Mouse (Mus musculus): Measurements from ENCODE around the gene Olfr1128. TPM values are rescaled to one million over a fixed set of nuclear protein-coding genes. Genes with fewer than 3 reads are reported as not detected.

Gene Olfr1128
- not detected in 2 replicates for polyA plus RNA-seq (2012; ENCODE audit: low replicate concordance)

GRCm38 (mm10) chr2:87545442-87545841, at the start of gene Olfr1128:
Gene Olfr1128, minus strand, starts transcription at chr2:87545542.

GRCm38 (mm10) chr2:87573602-87574001, 28.3 kb upstream of the Olfr1128 start, which contains the start of gene Olfr1129:
Gene Olfr1129, plus strand, starts transcription at chr2:87573902.

GRCm38 (mm10) chr2:87531496-87531895, 13.8 kb downstream of the Olfr1128 start, which contains the start of gene Olfr153:
Gene Olfr153, plus strand, starts transcription at chr2:87531796.

GRCm38 (mm10) chr2:87506265-87506664, 39.1 kb downstream of the Olfr1128 start, which contains the start of gene Pramel6:
Gene Pramel6, plus strand, starts transcription at chr2:87506565.

GRCm38 (mm10) chr2:87496993-87497392, 48.3 kb downstream of the Olfr1128 start, which contains the start of gene Pramel7:
Gene Pramel7, minus strand, starts transcription at chr2:87497093.

Other genes starting within 250 kb of the Olfr1128 start
- gene Olfr1118, start 238.0 kb downstream of the Olfr1128 start, polyA plus RNA-seq (2012; ENCODE audit: low replicate concordance) = not detected in 2 replicates
- gene Olfr1120, start 190.7 kb downstream of the Olfr1128 start, polyA plus RNA-seq (2012; ENCODE audit: low replicate concordance) = not detected in 2 replicates
- not detected in 2 replicates for gene Olfr1121, start 175.6 kb downstream of the Olfr1128 start, polyA plus RNA-seq (2012; ENCODE audit: low replicate concordance)
- gene Olfr1122, start 159.7 kb downstream of the Olfr1128 start, polyA plus RNA-seq (2012; ENCODE audit: low replicate concordance) = 0.23 TPM in 1 of 2 replicates, not detected in the other
- gene Olfr1123, start 128.9 kb downstream of the Olfr1128 start, polyA plus RNA-seq (2012; ENCODE audit: low replicate concordance) = not detected in 2 replicates
- gene Olfr1124, start 115.3 kb downstream of the Olfr1128 start, polyA plus RNA-seq (2012; ENCODE audit: low replicate concordance) = not detected in 2 replicates
- not detected in 2 replicates for gene Olfr1126, start 91.6 kb downstream of the Olfr1128 start, polyA plus RNA-seq (2012; ENCODE audit: low replicate concordance)
- not detected in 2 replicates for gene Pramel7, start 48.4 kb downstream of the Olfr1128 start, polyA plus RNA-seq (2012; ENCODE audit: low replicate concordance)
- not detected in 2 replicates for gene Pramel6, start 39.0 kb downstream of the Olfr1128 start, polyA plus RNA-seq (2012; ENCODE audit: low replicate concordance)
- gene Olfr153, start 13.7 kb downstream of the Olfr1128 start, polyA plus RNA-seq (2012; ENCODE audit: low replicate concordance) = not detected in 2 replicates
- gene Olfr1129, start 28.4 kb upstream of the Olfr1128 start, polyA plus RNA-seq (2012; ENCODE audit: low replicate concordance) = not detected in 2 replicates
- gene Olfr1130, start 60.7 kb upstream of the Olfr1128 start, polyA plus RNA-seq (2012; ENCODE audit: low replicate concordance) = not detected in 2 replicates
- not detected in 2 replicates for gene Olfr1131, start 81.6 kb upstream of the Olfr1128 start, polyA plus RNA-seq (2012; ENCODE audit: low replicate concordance)
- gene Olfr1132, start 92.0 kb upstream of the Olfr1128 start, polyA plus RNA-seq (2012; ENCODE audit: low replicate concordance) = not detected in 2 replicates
- not detected in 2 replicates for gene Olfr1133, start 101.8 kb upstream of the Olfr1128 start, polyA plus RNA-seq (2012; ENCODE audit: low replicate concordance)
- gene Olfr1134, start 112.9 kb upstream of the Olfr1128 start, polyA plus RNA-seq (2012; ENCODE audit: low replicate concordance) = not detected in 2 replicates
- not detected in 2 replicates for gene Olfr1135, start 128.1 kb upstream of the Olfr1128 start, polyA plus RNA-seq (2012; ENCODE audit: low replicate concordance)
- not detected in 2 replicates for gene Olfr1136, start 148.4 kb upstream of the Olfr1128 start, polyA plus RNA-seq (2012; ENCODE audit: low replicate concordance)
- not detected in 2 replicates for gene Olfr1137, start 167.6 kb upstream of the Olfr1128 start, polyA plus RNA-seq (2012; ENCODE audit: low replicate concordance)
- not detected in 2 replicates for gene Olfr1138, start 194.4 kb upstream of the Olfr1128 start, polyA plus RNA-seq (2012; ENCODE audit: low replicate concordance)
- gene Olfr1140, start 198.2 kb upstream of the Olfr1128 start, polyA plus RNA-seq (2012; ENCODE audit: low replicate concordance) = not detected in 2 replicates
- gene Olfr1141, start 208.4 kb upstream of the Olfr1128 start, polyA plus RNA-seq (2012; ENCODE audit: low replicate concordance) = not detected in 2 replicates
- not detected in 2 replicates for gene Olfr152, start 233.9 kb upstream of the Olfr1128 start, polyA plus RNA-seq (2012; ENCODE audit: low replicate concordance)